Mouse (Mus musculus) hindlimb bud, embryonic 11.5 days (tissue): ENCODE measurements around the gene Taf1a.

Source experiments
- DNase-seq: peaks from one replicate; pipeline ENCODE4 v3.0.0-alpha.2; 2012; ENCODE audit warnings: low read depth, low spot score; ENCODE audit errors: extremely low spot score

The Taf1a gene

GRCm38 (mm10) chr1:183403396-183403795, 14.6 kb downstream of the Taf1a start:
- DNase-seq: no peak

GRCm38 (mm10) chr1:183414081-183414727, 25.4 kb downstream of the Taf1a start:
- no peak for DNase-seq

- DNase-seq: no peak
Measured at GRCm38 (mm10) chr1:183417873-183418272, 29.1 kb downstream of the Taf1a start, which contains the start of gene Hhipl2. TSS of gene Hhipl2 (plus strand) at chr1:183418215.

- DNase-seq: no peak
Measured at GRCm38 (mm10) chr1:183419741-183420140, 31.0 kb downstream of the Taf1a start.

GRCm38 (mm10) chr1:183420296-183420695, 31.5 kb downstream of the Taf1a start:
- no peak for DNase-seq

- no peak for DNase-seq
Measured at GRCm38 (mm10) chr1:183424100-183424499, 35.3 kb downstream of the Taf1a start.

GRCm38 (mm10) chr1:183434918-183435317, 46.1 kb downstream of the Taf1a start:
- DNase-seq: no peak

GRCm38 (mm10) chr1:183439036-183439435, 50.3 kb downstream of the Taf1a start:
- no peak for DNase-seq

- peak; percentile 73 for DNase-seq
Measured at GRCm38 (mm10) chr1:183442015-183442774, 53.4 kb downstream of the Taf1a start.

- no peak for DNase-seq
Measured at GRCm38 (mm10) chr1:183453066-183453465, 64.3 kb downstream of the Taf1a start.
